Mouse (Mus musculus): ENCODE data around the gene Fbxw15. TPM values are rescaled to one million over a fixed set of nuclear protein-coding genes. Genes with fewer than 3 reads are reported as not detected.
"Not testable (repeated sequence)": the region's sequence is repeated elsewhere in the genome, so short reads cannot be mapped to it uniquely, and the experiment has no call there.

Fbxw15 gene
- total RNA-seq (2015; ENCODE audit: low replicate concordance), result not detected in 2 replicates
- total RNA-seq (2017; ENCODE audit: low replicate concordance), result not detected in 2 replicates

DNA sequence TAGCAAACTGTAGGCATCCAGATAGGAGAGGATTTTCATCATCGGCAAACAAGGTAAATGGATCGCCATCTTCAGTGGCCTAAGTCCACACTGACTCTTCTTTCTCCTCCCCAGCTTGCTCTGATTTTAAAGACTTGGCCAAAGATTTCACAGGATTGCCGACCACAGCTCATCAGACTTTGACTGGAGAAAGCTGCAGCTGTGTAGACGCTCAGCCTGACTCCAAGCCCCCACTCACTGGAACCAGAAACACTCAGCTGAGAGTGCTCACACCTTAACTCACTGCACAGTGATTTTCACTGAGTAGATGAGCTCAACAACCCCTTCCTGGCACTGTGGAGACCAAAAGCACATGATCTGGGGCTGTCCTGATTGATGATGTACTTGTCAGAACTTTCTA, at the start of gene Fbxw15:
Gene Fbxw15, minus strand, starts transcription at position 101 of the 400 bp plus-strand sequence.
- not testable (repeated sequence) for ATAC-seq (replicated peaks; ENCODE audit: low FRiP score, poor library complexity, severe bottlenecking)

DNA sequence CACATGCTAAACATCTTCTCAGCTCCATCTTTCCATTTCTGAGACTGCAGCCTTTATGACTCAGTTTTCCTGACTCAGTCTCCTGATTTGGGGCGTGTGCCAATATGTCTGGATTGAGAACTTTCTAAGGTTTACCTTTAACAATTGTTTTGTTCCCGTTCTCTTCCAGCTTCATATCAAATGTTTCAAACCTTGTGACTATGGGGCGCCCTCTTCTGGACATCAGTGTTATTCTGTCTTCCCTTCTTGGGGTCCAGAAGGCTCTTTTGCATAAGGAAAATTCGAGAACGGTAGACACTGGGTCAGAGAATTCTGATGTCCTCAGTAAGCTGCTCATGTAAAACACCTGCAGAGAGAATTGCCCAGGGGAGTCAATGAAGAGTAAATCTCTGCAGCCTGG, 38.8 kb upstream of the Fbxw15 start:
- ATAC-seq (replicated peaks; ENCODE audit: low FRiP score, poor library complexity, severe bottlenecking), result not testable (repeated sequence)

DNA sequence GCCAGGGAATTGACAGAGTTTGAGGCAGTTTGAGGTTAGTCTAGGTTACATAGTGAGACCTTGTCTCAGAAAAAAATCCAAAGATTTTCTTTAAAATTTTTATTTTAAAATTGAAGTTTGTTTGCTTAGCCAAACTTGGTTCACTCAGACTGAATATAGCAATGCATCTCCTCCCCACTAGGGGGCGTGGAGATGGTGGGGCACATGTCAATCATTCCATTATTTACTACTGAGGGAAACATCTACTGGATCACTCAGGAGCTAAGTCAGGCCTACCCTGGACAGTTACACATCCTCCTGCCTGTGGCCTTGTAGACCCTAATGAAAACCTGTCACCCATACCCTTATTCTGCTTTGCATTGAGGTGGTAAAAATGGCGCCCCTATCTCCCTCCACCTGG, 34.1 kb upstream of the Fbxw15 start:
- not testable (repeated sequence) for ATAC-seq (replicated peaks; ENCODE audit: low FRiP score, poor library complexity, severe bottlenecking)

DNA sequence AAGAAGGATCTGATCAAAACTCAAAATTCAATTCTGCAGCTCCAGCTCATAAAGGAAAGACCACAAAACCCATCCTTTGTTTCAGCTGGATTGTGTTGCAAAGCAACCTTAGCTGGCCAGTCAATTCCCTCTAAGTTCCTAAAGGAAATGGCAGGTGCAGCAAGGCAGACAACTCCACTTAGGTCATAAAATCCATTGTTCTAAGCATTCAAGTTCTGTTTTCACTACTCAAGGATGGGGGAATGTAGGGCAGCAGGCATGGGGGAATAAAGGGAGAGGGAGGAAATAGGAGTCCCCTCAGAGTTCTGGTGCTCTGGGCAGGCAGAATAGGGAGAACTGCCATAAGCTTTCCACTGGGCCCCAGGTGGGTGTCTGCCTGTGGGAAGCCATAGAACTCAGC, 29.2 kb upstream of the Fbxw15 start:
- ATAC-seq (replicated peaks; ENCODE audit: low FRiP score, poor library complexity, severe bottlenecking), result no peak

DNA sequence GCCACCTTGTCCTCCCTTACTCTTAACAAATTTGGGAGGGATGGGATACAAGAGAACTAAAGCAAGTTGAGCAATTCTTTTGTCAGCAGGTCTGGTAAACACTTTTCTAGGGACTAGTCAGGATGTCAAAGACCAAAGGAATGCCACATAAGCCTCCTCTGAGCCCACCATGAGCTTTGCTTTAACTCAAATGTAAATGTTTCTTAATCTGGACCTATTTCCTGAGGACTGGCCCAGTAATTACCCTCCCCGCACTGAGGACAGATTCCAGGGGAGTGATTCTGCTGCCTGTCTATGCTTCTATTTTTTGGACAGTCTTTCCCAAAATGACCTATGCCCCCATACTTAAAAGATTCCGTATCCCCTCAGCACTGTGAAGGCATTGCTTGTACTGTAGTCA, 26.8 kb upstream of the Fbxw15 start:
- no peak for ATAC-seq (replicated peaks; ENCODE audit: low FRiP score, poor library complexity, severe bottlenecking)

DNA sequence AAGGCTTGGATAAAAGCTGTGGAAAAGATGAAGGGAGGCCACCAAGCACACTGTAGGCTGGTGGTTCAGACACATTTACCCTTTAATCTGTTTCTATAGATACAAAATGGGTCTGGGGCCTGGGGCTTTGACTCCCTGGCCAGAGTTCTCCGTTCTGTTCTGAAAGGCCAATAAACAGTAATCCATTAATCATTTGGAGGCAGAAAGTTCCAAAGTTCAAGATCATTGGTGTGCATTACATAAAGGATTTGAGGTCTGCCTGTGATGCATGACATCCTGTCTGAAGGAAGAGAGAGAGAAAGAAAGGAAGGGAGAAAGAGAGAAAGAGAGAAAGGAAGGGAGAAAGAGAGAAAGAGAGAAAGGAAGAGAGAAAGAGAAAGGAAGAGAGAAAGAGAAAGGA, 2.5 kb downstream of the Fbxw15 start:
- no peak for ATAC-seq (replicated peaks; ENCODE audit: low FRiP score, poor library complexity, severe bottlenecking)

DNA sequence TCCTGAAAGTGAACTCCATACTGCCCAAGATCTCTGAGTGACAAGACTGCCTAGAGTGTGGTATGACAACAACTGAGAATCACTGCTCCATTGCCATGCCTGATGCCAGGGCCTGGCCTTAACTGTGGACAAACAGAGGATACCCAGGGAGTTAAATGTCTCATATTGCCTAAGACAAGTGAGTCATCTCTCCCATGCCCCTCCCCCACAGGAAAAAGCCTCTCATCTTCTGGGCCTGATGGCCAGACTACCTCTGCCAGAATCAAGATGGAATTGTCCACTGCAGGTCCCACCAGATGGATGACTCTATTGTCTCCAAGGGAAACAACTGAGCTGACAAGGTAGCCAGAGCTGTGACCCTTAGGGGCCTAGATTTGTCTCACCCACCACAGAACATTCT, 6.0 kb downstream of the Fbxw15 start:
- not testable (repeated sequence) for ATAC-seq (replicated peaks; ENCODE audit: low FRiP score, poor library complexity, severe bottlenecking)

DNA sequence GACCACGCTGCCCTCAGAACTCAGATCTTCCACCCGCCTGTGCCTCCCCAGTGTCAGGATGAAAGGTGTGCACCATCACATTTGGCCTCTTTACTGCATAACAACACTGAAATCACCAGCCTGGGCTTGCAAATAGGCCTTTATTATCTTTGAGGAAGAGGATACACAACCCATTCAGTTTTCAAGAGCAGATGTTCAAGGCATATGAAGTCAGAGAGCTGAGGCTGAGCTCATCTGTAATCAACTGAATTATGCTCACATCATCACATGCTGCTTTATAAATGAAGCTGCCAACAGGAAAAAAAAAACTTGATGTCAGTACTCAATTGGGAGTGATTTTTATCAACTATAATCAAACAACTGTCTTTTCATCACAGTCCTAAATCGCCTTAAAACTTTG, 15.6 kb downstream of the Fbxw15 start:
- ATAC-seq (replicated peaks; ENCODE audit: low FRiP score, poor library complexity, severe bottlenecking), result no peak

DNA sequence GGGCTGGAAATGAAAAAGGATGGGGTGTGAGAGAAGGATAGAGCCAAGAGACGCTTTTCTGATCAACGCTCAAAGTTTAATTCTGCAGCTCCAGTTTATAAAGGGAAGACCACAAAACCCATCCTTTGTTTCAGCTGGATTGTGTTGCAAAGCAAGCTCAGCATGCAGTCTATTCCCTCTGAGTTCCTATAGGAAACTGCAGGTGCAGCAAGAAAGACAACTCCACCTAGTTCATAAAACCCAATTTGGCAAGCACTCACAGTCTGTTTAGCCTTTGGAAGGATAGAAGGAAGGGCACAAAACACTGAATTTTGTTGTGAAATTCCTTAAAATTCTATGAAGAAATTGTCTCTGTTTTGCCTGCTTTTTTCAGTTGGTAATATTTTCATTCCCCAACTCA, 18.4 kb downstream of the Fbxw15 start:
- not testable (repeated sequence) for ATAC-seq (replicated peaks; ENCODE audit: low FRiP score, poor library complexity, severe bottlenecking)

DNA sequence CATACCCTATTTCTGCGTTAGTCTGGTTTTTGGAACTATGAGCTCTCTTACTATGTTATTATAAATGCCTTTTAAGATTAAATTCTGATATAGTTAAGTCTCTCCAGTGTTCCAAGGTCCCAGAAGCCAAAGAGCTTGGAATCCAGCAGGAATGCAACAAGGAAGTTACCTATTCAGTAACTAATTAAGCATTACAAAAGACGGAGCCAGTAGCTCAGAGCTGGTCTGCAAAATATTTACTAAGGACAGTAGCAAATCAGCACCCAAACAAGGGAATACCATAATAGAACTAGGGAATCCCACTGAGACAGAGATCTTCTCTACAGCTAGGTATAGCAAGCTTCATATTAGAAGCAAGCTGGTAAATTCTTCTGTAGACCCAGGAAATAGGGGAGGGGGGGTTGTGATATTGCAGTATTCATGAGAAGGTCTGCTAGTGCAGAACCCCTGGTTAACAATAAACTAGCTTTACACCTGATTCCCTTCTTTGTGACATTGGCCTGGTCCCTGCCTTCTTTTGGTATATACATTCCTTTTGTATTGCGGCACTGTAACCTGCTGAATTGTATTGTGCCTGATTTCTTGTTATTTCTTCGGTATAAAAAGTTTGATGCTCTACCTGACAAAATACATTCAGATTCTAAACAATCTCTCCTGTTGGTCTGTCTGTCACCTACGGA, 44.5 kb downstream of the Fbxw15 start:
- ATAC-seq (replicated peaks; ENCODE audit: low FRiP score, poor library complexity, severe bottlenecking), result no peak

Other genes with a start within 250 kb of the Fbxw15 start
- gene Fbxw28, start 228.6 kb downstream of the Fbxw15 start, total RNA-seq (2015; ENCODE audit: low replicate concordance), result not detected in 2 replicates
- gene Fbxw28, start 228.6 kb downstream of the Fbxw15 start, total RNA-seq (2017; ENCODE audit: low replicate concordance), result not detected in 2 replicates
- gene Fbxw22, start 164.0 kb downstream of the Fbxw15 start, total RNA-seq (2015; ENCODE audit: low replicate concordance), result not detected in 2 replicates
- gene Fbxw22, start 164.0 kb downstream of the Fbxw15 start, total RNA-seq (2017; ENCODE audit: low replicate concordance), result not detected in 2 replicates
- not detected in 2 replicates for gene Fbxw16, start 119.1 kb downstream of the Fbxw15 start, total RNA-seq (2015; ENCODE audit: low replicate concordance)
- not detected in 2 replicates for gene Fbxw16, start 119.1 kb downstream of the Fbxw15 start, total RNA-seq (2017; ENCODE audit: low replicate concordance)
- not detected in 2 replicates for gene Fbxw19, start 72.4 kb downstream of the Fbxw15 start, total RNA-seq (2015; ENCODE audit: low replicate concordance)
- gene Fbxw19, start 72.4 kb downstream of the Fbxw15 start, total RNA-seq (2017; ENCODE audit: low replicate concordance), result not detected in 2 replicates
- gene Fbxw24, start 57.8 kb upstream of the Fbxw15 start, total RNA-seq (2015; ENCODE audit: low replicate concordance), result not detected in 2 replicates
- not detected in 2 replicates for gene Fbxw24, start 57.8 kb upstream of the Fbxw15 start, total RNA-seq (2017; ENCODE audit: low replicate concordance)
- gene Fbxw25, start 96.4 kb upstream of the Fbxw15 start, total RNA-seq (2015; ENCODE audit: low replicate concordance), result not detected in 2 replicates
- not detected in 2 replicates for gene Fbxw25, start 96.4 kb upstream of the Fbxw15 start, total RNA-seq (2017; ENCODE audit: low replicate concordance)
- not detected in 2 replicates for gene Fbxw18, start 134.4 kb upstream of the Fbxw15 start, total RNA-seq (2015; ENCODE audit: low replicate concordance)
- gene Fbxw18, start 134.4 kb upstream of the Fbxw15 start, total RNA-seq (2017; ENCODE audit: low replicate concordance), result not detected in 2 replicates
- not detected in 2 replicates for gene Fbxw26, start 177.8 kb upstream of the Fbxw15 start, total RNA-seq (2015; ENCODE audit: low replicate concordance)
- gene Fbxw26, start 177.8 kb upstream of the Fbxw15 start, total RNA-seq (2017; ENCODE audit: low replicate concordance), result not detected in 2 replicates
- gene Fbxw27, start 222.4 kb upstream of the Fbxw15 start, total RNA-seq (2015; ENCODE audit: low replicate concordance), result not detected in 2 replicates
- not detected in 2 replicates for gene Fbxw27, start 222.4 kb upstream of the Fbxw15 start, total RNA-seq (2017; ENCODE audit: low replicate concordance)
- not detected in 2 replicates for gene Spink8, start 244.0 kb upstream of the Fbxw15 start, total RNA-seq (2015; ENCODE audit: low replicate concordance)
- not detected in 2 replicates for gene Spink8, start 244.0 kb upstream of the Fbxw15 start, total RNA-seq (2017; ENCODE audit: low replicate concordance)